Mouse (Mus musculus): Measurements from ENCODE around the gene Flrt2. TPM values are rescaled to one million over a fixed set of nuclear protein-coding genes. Genes with fewer than 3 reads are reported as not detected.
A peak's percentile ranks its signal among the peaks of the same experiment; 100 is the strongest.

Flrt2 gene
- total and polyA plus RNA-seq, 2 experiments: 0.07 to 0.65 TPM

DNA sequence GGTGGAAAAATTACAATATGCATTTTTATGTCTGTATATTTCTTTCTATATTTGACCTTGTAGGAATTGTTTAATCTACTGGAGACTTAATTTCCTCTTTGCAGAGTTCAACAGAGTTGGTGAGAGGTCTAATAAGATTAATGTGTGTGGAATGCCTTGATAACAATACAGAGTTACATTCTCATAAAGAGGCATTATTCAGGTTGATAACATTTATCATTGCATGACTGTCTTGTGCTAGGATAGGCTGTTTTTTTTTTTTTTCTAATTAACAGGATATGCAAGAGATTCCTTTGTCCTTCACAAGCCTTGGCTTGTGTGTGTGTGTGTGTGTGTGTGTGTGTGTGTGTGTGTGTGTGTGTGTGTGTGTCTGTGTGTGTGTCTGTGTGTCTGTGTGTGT lies 9.6 kb downstream of the Flrt2 start:
- Histone ChIP-seq H3K27me3 (ENCODE audit: control insufficient read depth, insufficient read depth, low read length) (peaks cover 4% of the 10 kb centered on the region; the same call in 1 of the 2 replicates), H3K27ac (replicated peaks; ENCODE audit: insufficient read depth, low read depth, low read length) (no peak overlapping the region), H3K9ac (ENCODE audit: low read depth, low read length) (no peak overlapping the region), H3K36me3 (ENCODE audit: control insufficient read depth, insufficient read depth, low read length) (no peaks in the 10 kb centered on the region), H3K4me3 (ENCODE audit: insufficient read depth, low read depth, low read length) (no peak overlapping the region), H3K79me2 (ENCODE audit: control insufficient read depth, insufficient read depth, low read length) (no peaks in the 10 kb centered on the region), H3K4me1 (ENCODE audit: control insufficient read depth, insufficient read depth, low read length) (no peaks in the 10 kb centered on the region)
- no peak for DNase-seq (ENCODE audit: extremely low read depth, low read depth, low spot score)
- TF ChIP-seq CTCF (IDR thresholded peaks at IDR 0.05; ENCODE audit: low read depth, low read length) (no peak), POLR2A (IDR thresholded peaks at IDR 0.05; ENCODE audit: extremely low read depth, insufficient read depth, low read length) (no peak)

DNA sequence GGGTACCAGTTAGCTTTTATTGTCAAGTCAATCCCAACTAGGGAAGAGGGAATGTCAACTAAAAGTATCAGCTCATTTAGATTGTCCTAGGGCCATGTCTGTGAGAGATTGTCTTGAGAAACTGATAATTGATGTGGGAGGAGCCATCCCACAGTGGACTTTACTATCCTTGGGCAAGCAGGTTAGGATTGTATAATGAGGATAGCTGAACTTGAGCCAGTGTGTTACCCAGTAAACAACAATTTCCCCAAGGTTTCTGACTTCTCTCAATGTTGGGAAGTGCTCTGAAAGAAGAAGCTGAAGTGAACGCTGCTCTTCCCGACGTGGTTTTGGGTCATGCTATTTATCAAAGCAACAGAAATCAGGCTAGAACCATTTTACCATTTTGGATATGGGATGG lies 13.0 kb downstream of the Flrt2 start:
- Histone ChIP-seq H3K27ac (replicated peaks; ENCODE audit: insufficient read depth, low read depth, low read length) (no peak overlapping the region), H3K36me3 (ENCODE audit: control insufficient read depth, insufficient read depth, low read length) (no peaks in the 10 kb centered on the region), H3K27me3 (ENCODE audit: control insufficient read depth, insufficient read depth, low read length) (no peaks in the 10 kb centered on the region), H3K4me1 (ENCODE audit: control insufficient read depth, insufficient read depth, low read length) (no peaks in the 10 kb centered on the region), H3K79me2 (ENCODE audit: control insufficient read depth, insufficient read depth, low read length) (no peaks in the 10 kb centered on the region), H3K4me3 (ENCODE audit: insufficient read depth, low read depth, low read length) (no peak overlapping the region), H3K9ac (ENCODE audit: low read depth, low read length) (no peak overlapping the region)
- DNase-seq (ENCODE audit: extremely low read depth, low read depth, low spot score): no peak
- TF ChIP-seq CTCF (IDR thresholded peaks at IDR 0.05; ENCODE audit: low read depth, low read length) (no peak), POLR2A (IDR thresholded peaks at IDR 0.05; ENCODE audit: extremely low read depth, insufficient read depth, low read length) (no peak)
- WGBS: 82% methylated on average over 3 of the region's 3 CpGs

GRCm38 (mm10) chr12:95723265-95723664 lies 31.2 kb downstream of the Flrt2 start:
- H3K4me1 ChIP-seq (ENCODE audit: control insufficient read depth, insufficient read depth, low read length): no peaks in the 10 kb centered on the region
- DNase-seq (ENCODE audit: extremely low read depth, low read depth, low spot score): no peak
- 97% methylated on average over 2 of the region's 2 CpGs for WGBS
- TF ChIP-seq CTCF (IDR thresholded peaks at IDR 0.05; ENCODE audit: low read depth, low read length) (peak; percentile 38; the same call in 1 of the 2 replicates), POLR2A (IDR thresholded peaks at IDR 0.05; ENCODE audit: extremely low read depth, insufficient read depth, low read length) (no peak)
- H3K36me3 ChIP-seq (ENCODE audit: control insufficient read depth, insufficient read depth, low read length): no peaks in the 10 kb centered on the region
- no peaks in the 10 kb centered on the region for H3K79me2 ChIP-seq (ENCODE audit: control insufficient read depth, insufficient read depth, low read length)
- H3K27me3 ChIP-seq (ENCODE audit: control insufficient read depth, insufficient read depth, low read length): no peaks in the 10 kb centered on the region
- H3K27ac ChIP-seq (replicated peaks; ENCODE audit: insufficient read depth, low read depth, low read length): no peak overlapping the region
- H3K9ac ChIP-seq (ENCODE audit: low read depth, low read length): no peak overlapping the region
- H3K4me3 ChIP-seq (ENCODE audit: insufficient read depth, low read depth, low read length): no peak overlapping the region

- TF ChIP-seq CTCF (IDR thresholded peaks at IDR 0.05; ENCODE audit: low read depth, low read length): no peak
- no peak for TF ChIP-seq POLR2A (IDR thresholded peaks at IDR 0.05; ENCODE audit: extremely low read depth, insufficient read depth, low read length)
- Histone ChIP-seq H3K9ac (ENCODE audit: low read depth, low read length) (no peak overlapping the region), H3K4me3 (ENCODE audit: insufficient read depth, low read depth, low read length) (no peak overlapping the region), H3K79me2 (ENCODE audit: control insufficient read depth, insufficient read depth, low read length) (no peaks in the 10 kb centered on the region), H3K27ac (replicated peaks; ENCODE audit: insufficient read depth, low read depth, low read length) (no peak overlapping the region), H3K36me3 (ENCODE audit: control insufficient read depth, insufficient read depth, low read length) (no peaks in the 10 kb centered on the region), H3K4me1 (ENCODE audit: control insufficient read depth, insufficient read depth, low read length) (no peaks in the 10 kb centered on the region), H3K27me3 (ENCODE audit: control insufficient read depth, insufficient read depth, low read length) (no peaks in the 10 kb centered on the region)
- DNase-seq (ENCODE audit: extremely low read depth, low read depth, low spot score): no peak
- WGBS: 65% methylated on average over 1 of the region's 1 CpGs
Observed at GRCm38 (mm10) chr12:95734075-95734474, 42.0 kb downstream of the Flrt2 start.

DNA sequence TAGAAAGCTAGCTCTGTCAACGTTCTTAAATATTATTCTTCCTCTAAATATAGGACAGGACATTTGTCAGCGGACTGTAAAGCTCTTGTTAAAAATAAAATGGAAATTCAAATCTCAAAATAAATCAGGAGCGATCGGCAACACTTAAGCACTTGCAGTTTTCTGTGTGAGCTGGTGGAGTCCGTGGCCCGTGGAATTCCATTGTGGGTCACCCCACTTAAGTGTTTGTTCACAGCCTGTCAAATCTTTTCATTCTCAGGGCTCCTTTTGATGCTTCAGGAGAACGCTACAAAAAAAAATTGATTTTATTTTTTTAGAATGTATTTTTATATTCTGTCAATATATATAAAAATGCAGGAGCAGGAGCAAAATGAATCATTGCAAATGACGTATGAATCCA lies 45.5 kb downstream of the Flrt2 start:
- Histone ChIP-seq H3K4me3 (ENCODE audit: insufficient read depth, low read depth, low read length) (no peak overlapping the region), H3K9ac (ENCODE audit: low read depth, low read length) (no peak overlapping the region), H3K27me3 (ENCODE audit: control insufficient read depth, insufficient read depth, low read length) (no peaks in the 10 kb centered on the region), H3K36me3 (ENCODE audit: control insufficient read depth, insufficient read depth, low read length) (no peaks in the 10 kb centered on the region), H3K27ac (replicated peaks; ENCODE audit: insufficient read depth, low read depth, low read length) (no peak overlapping the region), H3K4me1 (ENCODE audit: control insufficient read depth, insufficient read depth, low read length) (no peaks in the 10 kb centered on the region), H3K79me2 (ENCODE audit: control insufficient read depth, insufficient read depth, low read length) (no peaks in the 10 kb centered on the region)
- no peak for DNase-seq (ENCODE audit: extremely low read depth, low read depth, low spot score)
- 86% methylated on average over 8 of the region's 8 CpGs for WGBS
- TF ChIP-seq POLR2A (IDR thresholded peaks at IDR 0.05; ENCODE audit: extremely low read depth, insufficient read depth, low read length): no peak
- no peak for TF ChIP-seq CTCF (IDR thresholded peaks at IDR 0.05; ENCODE audit: low read depth, low read length)

GRCm38 (mm10) chr12:95738031-95738430 lies 46.0 kb downstream of the Flrt2 start:
- TF ChIP-seq POLR2A (IDR thresholded peaks at IDR 0.05; ENCODE audit: extremely low read depth, insufficient read depth, low read length) (no peak), CTCF (IDR thresholded peaks at IDR 0.05; ENCODE audit: low read depth, low read length) (no peak)
- no peak overlapping the region for H3K4me3 ChIP-seq (ENCODE audit: insufficient read depth, low read depth, low read length)
- WGBS: 82% methylated on average over 5 of the region's 5 CpGs
- H3K79me2 ChIP-seq (ENCODE audit: control insufficient read depth, insufficient read depth, low read length): no peaks in the 10 kb centered on the region
- peak; percentile 1 for DNase-seq (ENCODE audit: extremely low read depth, low read depth, low spot score)
- no peak overlapping the region for H3K9ac ChIP-seq (ENCODE audit: low read depth, low read length)
- H3K36me3 ChIP-seq (ENCODE audit: control insufficient read depth, insufficient read depth, low read length): no peaks in the 10 kb centered on the region
- H3K27me3 ChIP-seq (ENCODE audit: control insufficient read depth, insufficient read depth, low read length): no peaks in the 10 kb centered on the region
- H3K27ac ChIP-seq (replicated peaks; ENCODE audit: insufficient read depth, low read depth, low read length): no peak overlapping the region
- H3K4me1 ChIP-seq (ENCODE audit: control insufficient read depth, insufficient read depth, low read length): no peaks in the 10 kb centered on the region
